Mouse (Mus musculus): ENCODE data around the gene Robo1. TPM values are rescaled to one million over a fixed set of nuclear protein-coding genes. Genes with fewer than 3 reads are reported as not detected.
A peak's percentile ranks its signal among the peaks of the same experiment; 100 is the strongest.

Robo1 gene
- polyA plus RNA-seq, 1 experiment = 74.4 TPM

- Histone ChIP-seq H3K4me3 (ENCODE audit: insufficient read depth, low read depth, low read length) (no peak overlapping the region), H3K27ac (ENCODE audit: insufficient read depth, low read depth, low read length) (no peak overlapping the region), H3K4me1 (ENCODE audit: control insufficient read depth, insufficient read depth, low read length) (no peaks in the 10 kb centered on the region)
- WGBS = 72% methylated on average over 6 of the region's 6 CpGs
- no peak for TF ChIP-seq POLR2A (IDR thresholded peaks at IDR 0.05; ENCODE audit: insufficient read depth, low read depth, low read length)
- TF ChIP-seq CTCF (IDR thresholded peaks at IDR 0.05; ENCODE audit: insufficient read depth, low read depth, low read length) = no peak
These were observed 486.7 kb downstream of the Robo1 start for GRCm38 (mm10) chr16:72794692-72795378.

- no peaks in the 10 kb centered on the region for H3K4me1 ChIP-seq (ENCODE audit: control insufficient read depth, insufficient read depth, low read length)
- no peak overlapping the region for H3K4me3 ChIP-seq (ENCODE audit: insufficient read depth, low read depth, low read length)
- TF ChIP-seq POLR2A (IDR thresholded peaks at IDR 0.05; ENCODE audit: insufficient read depth, low read depth, low read length) (no peak), CTCF (IDR thresholded peaks at IDR 0.05; ENCODE audit: insufficient read depth, low read depth, low read length) (no peak)
- H3K27ac ChIP-seq (ENCODE audit: insufficient read depth, low read depth, low read length) = no peak overlapping the region
- 90% methylated on average over 1 of the region's 1 CpGs for WGBS
These were observed 487.2 kb downstream of the Robo1 start for GRCm38 (mm10) chr16:72795379-72795712.

GRCm38 (mm10) chr16:72798405-72798949 is 490.4 kb downstream of the Robo1 start:
- no peak overlapping the region for H3K27ac ChIP-seq (ENCODE audit: insufficient read depth, low read depth, low read length)
- 92% methylated on average over 12 of the region's 12 CpGs for WGBS
- no peaks in the 10 kb centered on the region for H3K4me1 ChIP-seq (ENCODE audit: control insufficient read depth, insufficient read depth, low read length)

GRCm38 (mm10) chr16:72800121-72800749 is 492.1 kb downstream of the Robo1 start:
- Histone ChIP-seq H3K4me3 (ENCODE audit: insufficient read depth, low read depth, low read length) (no peak overlapping the region), H3K4me1 (ENCODE audit: control insufficient read depth, insufficient read depth, low read length) (no peaks in the 10 kb centered on the region), H3K27ac (ENCODE audit: insufficient read depth, low read depth, low read length) (no peak overlapping the region)
- WGBS = 53% methylated on average over 15 of the region's 15 CpGs
- no peak for TF ChIP-seq CTCF (IDR thresholded peaks at IDR 0.05; ENCODE audit: insufficient read depth, low read depth, low read length)

More at GRCm38 (mm10) chr16:72798405-72798949, 490.4 kb downstream of the Robo1 start:
- TF ChIP-seq CTCF (IDR thresholded peaks at IDR 0.05; ENCODE audit: insufficient read depth, low read depth, low read length) (no peak), POLR2A (IDR thresholded peaks at IDR 0.05; ENCODE audit: insufficient read depth, low read depth, low read length) (no peak)
- H3K4me3 ChIP-seq (ENCODE audit: insufficient read depth, low read depth, low read length) = no peak overlapping the region

GRCm38 (mm10) chr16:72800788-72801187 is 492.7 kb downstream of the Robo1 start:
- H3K4me3 ChIP-seq (ENCODE audit: insufficient read depth, low read depth, low read length) = no peak overlapping the region
- 84% methylated on average over 6 of the region's 6 CpGs for WGBS
- no peak overlapping the region for H3K27ac ChIP-seq (ENCODE audit: insufficient read depth, low read depth, low read length)
- TF ChIP-seq CTCF (IDR thresholded peaks at IDR 0.05; ENCODE audit: insufficient read depth, low read depth, low read length) = no peak
- no peak for TF ChIP-seq POLR2A (IDR thresholded peaks at IDR 0.05; ENCODE audit: insufficient read depth, low read depth, low read length)
- H3K4me1 ChIP-seq (ENCODE audit: control insufficient read depth, insufficient read depth, low read length) = no peaks in the 10 kb centered on the region

GRCm38 (mm10) chr16:72808351-72808750 is 500.2 kb downstream of the Robo1 start:
- no peaks in the 10 kb centered on the region for H3K4me1 ChIP-seq (ENCODE audit: control insufficient read depth, insufficient read depth, low read length)
- TF ChIP-seq CTCF (IDR thresholded peaks at IDR 0.05; ENCODE audit: insufficient read depth, low read depth, low read length) (no peak), POLR2A (IDR thresholded peaks at IDR 0.05; ENCODE audit: insufficient read depth, low read depth, low read length) (no peak)
- no peak overlapping the region for H3K4me3 ChIP-seq (ENCODE audit: insufficient read depth, low read depth, low read length)
- 87% methylated on average over 10 of the region's 10 CpGs for WGBS
- no peak overlapping the region for H3K27ac ChIP-seq (ENCODE audit: insufficient read depth, low read depth, low read length)

GRCm38 (mm10) chr16:72810942-72811341 is 502.8 kb downstream of the Robo1 start:
- TF ChIP-seq CTCF (IDR thresholded peaks at IDR 0.05; ENCODE audit: insufficient read depth, low read depth, low read length) (no peak), POLR2A (IDR thresholded peaks at IDR 0.05; ENCODE audit: insufficient read depth, low read depth, low read length) (no peak)
- H3K4me3 ChIP-seq (ENCODE audit: insufficient read depth, low read depth, low read length) = no peak overlapping the region
- 26% methylated on average over 3 of the region's 3 CpGs for WGBS
- no peak overlapping the region for H3K27ac ChIP-seq (ENCODE audit: insufficient read depth, low read depth, low read length)
- H3K4me1 ChIP-seq (ENCODE audit: control insufficient read depth, insufficient read depth, low read length) = no peaks in the 10 kb centered on the region

- WGBS = 12% methylated on average over 5 of the region's 5 CpGs
- Histone ChIP-seq H3K4me1 (ENCODE audit: control insufficient read depth, insufficient read depth, low read length) (peaks cover 2% of the 10 kb centered on the region; the same call in 1 of the 2 replicates), H3K4me3 (ENCODE audit: insufficient read depth, low read depth, low read length) (no peak overlapping the region), H3K27ac (ENCODE audit: insufficient read depth, low read depth, low read length) (peak overlapping the region; percentile 86; the same call in 1 of the 2 replicates)
- TF ChIP-seq POLR2A (IDR thresholded peaks at IDR 0.05; ENCODE audit: insufficient read depth, low read depth, low read length) (no peak), CTCF (IDR thresholded peaks at IDR 0.05; ENCODE audit: insufficient read depth, low read depth, low read length) (no peak)
These were observed 503.4 kb downstream of the Robo1 start for GRCm38 (mm10) chr16:72811494-72811893.

GRCm38 (mm10) chr16:72811908-72812307 is 503.8 kb downstream of the Robo1 start:
- Histone ChIP-seq H3K4me1 (ENCODE audit: control insufficient read depth, insufficient read depth, low read length) (peaks cover 2% of the 10 kb centered on the region; the same call in 1 of the 2 replicates), H3K27ac (ENCODE audit: insufficient read depth, low read depth, low read length) (peak overlapping the region; percentile 86; the same call in 1 of the 2 replicates), H3K4me3 (ENCODE audit: insufficient read depth, low read depth, low read length) (no peak overlapping the region)
- no peak for TF ChIP-seq POLR2A (IDR thresholded peaks at IDR 0.05; ENCODE audit: insufficient read depth, low read depth, low read length)
- TF ChIP-seq CTCF (IDR thresholded peaks at IDR 0.05; ENCODE audit: insufficient read depth, low read depth, low read length) = no peak
- WGBS = 31% methylated on average over 3 of the region's 3 CpGs
